Mouse (Mus musculus): Measurements from ENCODE around the gene Macrod2. TPM values are rescaled to one million over a fixed set of nuclear protein-coding genes. Genes with fewer than 3 reads are reported as not detected.
A peak's percentile ranks its signal among the peaks of the same experiment; 100 is the strongest.

Macrod2 gene
- polyA plus RNA-seq, 1 experiment from 2014 or later: 34.8 TPM

- Histone ChIP-seq H3K4me1 (no peaks in the 10 kb centered on the region), H3K4me3 (replicated peaks) (no peak overlapping the region), H3K9me3 (replicated peaks) (no peaks in the 10 kb centered on the region), H3K27me3 (no peaks in the 10 kb centered on the region), H3K9ac (no peak overlapping the region), H3K4me2 (no peak overlapping the region), H3K36me3 (no peaks in the 10 kb centered on the region), H3K27ac (no peak overlapping the region)
- 82% methylated on average over 4 of the region's 4 CpGs for WGBS
- no peak for ATAC-seq (replicated peaks; ENCODE audit: low FRiP score)
These were observed 1317.2 kb downstream of the Macrod2 start for GRCm38 (mm10) chr2:141712265-141712664.

- no peak overlapping the region for H3K27ac ChIP-seq
- no peak overlapping the region for H3K4me3 ChIP-seq (replicated peaks)
- H3K9ac ChIP-seq: no peak overlapping the region
- 82% methylated on average over 3 of the region's 3 CpGs for WGBS
- H3K36me3 ChIP-seq: no peaks in the 10 kb centered on the region
- H3K9me3 ChIP-seq (replicated peaks): no peaks in the 10 kb centered on the region
- ATAC-seq (replicated peaks; ENCODE audit: low FRiP score): no peak
- no peaks in the 10 kb centered on the region for H3K27me3 ChIP-seq
- H3K4me2 ChIP-seq: no peak overlapping the region
- no peaks in the 10 kb centered on the region for H3K4me1 ChIP-seq
These were observed 1320.0 kb downstream of the Macrod2 start for GRCm38 (mm10) chr2:141715061-141715460.

GRCm38 (mm10) chr2:141722531-141722930 lies 1327.4 kb downstream of the Macrod2 start:
- H3K9ac ChIP-seq: no peak overlapping the region
- no peak overlapping the region for H3K27ac ChIP-seq
- H3K9me3 ChIP-seq (replicated peaks): no peaks in the 10 kb centered on the region
- H3K27me3 ChIP-seq: no peaks in the 10 kb centered on the region
- H3K36me3 ChIP-seq: no peaks in the 10 kb centered on the region
- no peak overlapping the region for H3K4me2 ChIP-seq
- H3K4me3 ChIP-seq (replicated peaks): no peak overlapping the region
- ATAC-seq (replicated peaks; ENCODE audit: low FRiP score): no peak
- H3K4me1 ChIP-seq: no peaks in the 10 kb centered on the region
- WGBS: 73% methylated on average over 3 of the region's 3 CpGs

- Histone ChIP-seq H3K4me1 (no peaks in the 10 kb centered on the region), H3K27ac (no peak overlapping the region), H3K9me3 (replicated peaks) (no peaks in the 10 kb centered on the region), H3K36me3 (no peaks in the 10 kb centered on the region), H3K9ac (no peak overlapping the region), H3K4me2 (no peak overlapping the region), H3K4me3 (replicated peaks) (no peak overlapping the region), H3K27me3 (no peaks in the 10 kb centered on the region)
- 56% methylated on average over 4 of the region's 4 CpGs for WGBS
- ATAC-seq (replicated peaks; ENCODE audit: low FRiP score): no peak
These were observed 1333.9 kb downstream of the Macrod2 start for GRCm38 (mm10) chr2:141728998-141729397.

- H3K4me2 ChIP-seq: no peak overlapping the region
- no peak overlapping the region for H3K4me3 ChIP-seq (replicated peaks)
- no peaks in the 10 kb centered on the region for H3K4me1 ChIP-seq
- no peaks in the 10 kb centered on the region for H3K9me3 ChIP-seq (replicated peaks)
- no peak overlapping the region for H3K27ac ChIP-seq
- no peak for ATAC-seq (replicated peaks; ENCODE audit: low FRiP score)
- 89% methylated on average over 5 of the region's 5 CpGs for whole genome bisulfite sequencing
- H3K9ac ChIP-seq: no peak overlapping the region
- no peaks in the 10 kb centered on the region for H3K27me3 ChIP-seq
- H3K36me3 ChIP-seq: no peaks in the 10 kb centered on the region
These were observed 1341.8 kb downstream of the Macrod2 start for GRCm38 (mm10) chr2:141736685-141737456.

- H3K4me3 ChIP-seq (replicated peaks): no peak overlapping the region
- ATAC-seq (replicated peaks; ENCODE audit: low FRiP score): no peak
- H3K36me3 ChIP-seq: no peaks in the 10 kb centered on the region
- no peaks in the 10 kb centered on the region for H3K9me3 ChIP-seq (replicated peaks)
- H3K27me3 ChIP-seq: no peaks in the 10 kb centered on the region
- H3K9ac ChIP-seq: no peak overlapping the region
- no peaks in the 10 kb centered on the region for H3K4me1 ChIP-seq
- 73% methylated on average over 1 of the region's 1 CpGs for WGBS
- H3K27ac ChIP-seq: no peak overlapping the region
- no peak overlapping the region for H3K4me2 ChIP-seq
These were observed 1343.6 kb downstream of the Macrod2 start for GRCm38 (mm10) chr2:141738702-141739101.

GRCm38 (mm10) chr2:141740318-141740717 lies 1345.2 kb downstream of the Macrod2 start:
- Histone ChIP-seq H3K4me2 (no peak overlapping the region), H3K27me3 (no peaks in the 10 kb centered on the region), H3K27ac (no peak overlapping the region), H3K9ac (no peak overlapping the region), H3K36me3 (no peaks in the 10 kb centered on the region), H3K9me3 (replicated peaks) (no peaks in the 10 kb centered on the region), H3K4me1 (no peaks in the 10 kb centered on the region), H3K4me3 (replicated peaks) (no peak overlapping the region)
- ATAC-seq (replicated peaks; ENCODE audit: low FRiP score): no peak
- WGBS: 89% methylated on average over 5 of the region's 5 CpGs

GRCm38 (mm10) chr2:141800236-141800635 lies 1405.1 kb downstream of the Macrod2 start:
- Histone ChIP-seq H3K4me3 (replicated peaks) (no peak overlapping the region), H3K4me2 (no peak overlapping the region), H3K9me3 (replicated peaks) (no peaks in the 10 kb centered on the region), H3K36me3 (no peaks in the 10 kb centered on the region), H3K4me1 (no peaks in the 10 kb centered on the region), H3K27ac (no peak overlapping the region), H3K27me3 (no peaks in the 10 kb centered on the region), H3K9ac (no peak overlapping the region)
- ATAC-seq (replicated peaks; ENCODE audit: low FRiP score): no peak
- 57% methylated on average over 4 of the region's 4 CpGs for WGBS

- WGBS: 72% methylated on average over 2 of the region's 2 CpGs
- 0 out of 2 replicates have a peak, but pooled peaks have one; percentile 43 for ATAC-seq (replicated peaks; ENCODE audit: low FRiP score)
- Histone ChIP-seq H3K4me3 (replicated peaks) (no peak overlapping the region), H3K36me3 (no peaks in the 10 kb centered on the region), H3K9ac (no peak overlapping the region), H3K27ac (no peak overlapping the region), H3K27me3 (no peaks in the 10 kb centered on the region), H3K4me2 (no peak overlapping the region), H3K4me1 (no peaks in the 10 kb centered on the region), H3K9me3 (replicated peaks) (no peaks in the 10 kb centered on the region)
These were observed 1405.8 kb downstream of the Macrod2 start for GRCm38 (mm10) chr2:141800909-141801308.

GRCm38 (mm10) chr2:141816266-141816665 lies 1421.2 kb downstream of the Macrod2 start:
- Histone ChIP-seq H3K4me3 (replicated peaks) (no peak overlapping the region), H3K9ac (no peak overlapping the region), H3K27me3 (no peaks in the 10 kb centered on the region), H3K9me3 (replicated peaks) (no peaks in the 10 kb centered on the region), H3K4me1 (no peaks in the 10 kb centered on the region), H3K4me2 (no peak overlapping the region), H3K36me3 (no peaks in the 10 kb centered on the region), H3K27ac (no peak overlapping the region)
- ATAC-seq (replicated peaks; ENCODE audit: low FRiP score): no peak
- 86% methylated on average over 4 of the region's 4 CpGs for WGBS

GRCm38 (mm10) chr2:141817546-141818180 lies 1422.6 kb downstream of the Macrod2 start:
- Histone ChIP-seq H3K4me2 (no peak overlapping the region), H3K4me3 (replicated peaks) (no peak overlapping the region), H3K4me1 (no peaks in the 10 kb centered on the region), H3K27ac (no peak overlapping the region), H3K36me3 (no peaks in the 10 kb centered on the region), H3K9ac (no peak overlapping the region), H3K9me3 (replicated peaks) (no peaks in the 10 kb centered on the region), H3K27me3 (no peaks in the 10 kb centered on the region)
- WGBS: 87% methylated on average over 4 of the region's 4 CpGs
- no peak for ATAC-seq (replicated peaks; ENCODE audit: low FRiP score)

GRCm38 (mm10) chr2:141820795-141821194 lies 1425.7 kb downstream of the Macrod2 start:
- Histone ChIP-seq H3K27me3 (no peaks in the 10 kb centered on the region), H3K9me3 (replicated peaks) (no peaks in the 10 kb centered on the region)

More at GRCm38 (mm10) chr2:141820795-141821194, 1425.7 kb downstream of the Macrod2 start:
- Histone ChIP-seq H3K4me3 (replicated peaks) (no peak overlapping the region), H3K9ac (no peak overlapping the region), H3K4me1 (no peaks in the 10 kb centered on the region), H3K4me2 (no peak overlapping the region), H3K36me3 (no peaks in the 10 kb centered on the region), H3K27ac (no peak overlapping the region)
- ATAC-seq (replicated peaks; ENCODE audit: low FRiP score): no peak

All from kidney, embryonic 15.5 days (tissue).